Mouse (Mus musculus): Measurements from ENCODE around the gene Fbxl14.
A peak's percentile ranks its signal among the peaks of the same experiment; 100 is the strongest.

GRCm38 (mm10) chr6:119443742-119444645, 35.5 kb upstream of the Fbxl14 start:
- no peak for TF ChIP-seq EP300 (IDR thresholded peaks at IDR 0.05; ENCODE audit: insufficient read depth, low read depth, low read length)
- peak; percentile 98 for TF ChIP-seq CTCF (IDR thresholded peaks at IDR 0.05; ENCODE audit: low read depth, low read length)
